Mouse (Mus musculus) forebrain, postnatal 0 days (tissue): Measurements from ENCODE around the gene Prickle2. TPM values are rescaled to one million over a fixed set of nuclear protein-coding genes. Genes with fewer than 3 reads are reported as not detected.

Experiments used
- ATAC-seq: fragments of 200-750 bp; cut with Nextera tagmentation; 2 replicates; pipeline ENCODE4 v1.8.0; 2017; ENCODE audit warnings: mild to moderate bottlenecking, moderate library complexity
- DNase-seq: peaks from one replicate; pipeline ENCODE4 v3.0.0-alpha.2; 2015
- H3K27ac ChIP-seq: fragments of 300-500 bp; sonication (generic); 2 replicates; pipeline ENCODE4 v1.5.1; 2014; ENCODE audit warnings: low read depth, mild to moderate bottlenecking, antibody characterized with exemption, low read length, moderate library complexity, mixed read lengths
- H3K27me3 ChIP-seq: fragments of 300-500 bp; sonication (generic); 2 replicates; pipeline ENCODE4 v1.6.1; 2014; ENCODE audit warnings: mild to moderate bottlenecking, low read length, mixed read lengths; ENCODE audit not compliant: insufficient read depth
- H3K36me3 ChIP-seq: fragments of 300-500 bp; sonication (generic); 2 replicates; pipeline ENCODE4 v1.6.1; 2014; ENCODE audit warnings: mild to moderate bottlenecking, moderate library complexity; ENCODE audit not compliant: insufficient read depth
- H3K4me1 ChIP-seq: fragments of 300-500 bp; sonication (generic); 2 replicates; pipeline ENCODE4 v1.6.1; 2014; ENCODE audit warnings: antibody characterized with exemption; ENCODE audit not compliant: insufficient read depth
- H3K4me2 ChIP-seq: fragments of 300-500 bp; sonication (generic); 2 replicates; pipeline ENCODE4 v1.6.1; 2014; ENCODE audit warnings: low read depth, mild to moderate bottlenecking, moderate library complexity
- H3K4me3 ChIP-seq: fragments of 300-500 bp; sonication (generic); 2 replicates; pipeline ENCODE4 v1.5.1; 2014; ENCODE audit warnings: low read depth, low read length, mixed read lengths
- H3K9ac ChIP-seq: fragments of 300-500 bp; sonication (generic); 2 replicates; pipeline ENCODE4 v1.6.1; 2014; ENCODE audit warnings: mild to moderate bottlenecking
- H3K9me3 ChIP-seq: fragments of 300-500 bp; sonication (generic); 2 replicates; pipeline ENCODE4 v1.6.1; 2016; ENCODE audit warnings: low read length
- CTCF ChIP-seq: sonication (generic); IDR thresholded peaks from 2 replicates; pipeline ENCODE4 v1.5.1; 2016; ENCODE audit warnings: antibody characterized with exemption, control low read depth, low read depth
- WGBS: fragments of 180-500 bp; shearing (Covaris S2); extraction: QIAGEN DNeasy Blood & Tissue Kit; methylation state at CpG from one replicate; pipeline ENCODE4 v1.1.7; 2014; 5-methylcytosine and 5-hydroxymethylcytosine counted together
- polyA plus RNA-seq: library from polyadenylated mRNA; unstranded; fragments of >200 nt; fragmentation: Nextera tagmentation; extraction: Ambion mirVana; gene quantifications from 2 replicates; pipeline ENCODE4 v1.2.1, GENCODE M21; 2015
- total RNA-seq: library from RNA; depleted of rRNA; stranded (reverse); fragments of >200 nt; gene quantifications from 2 replicates; pipeline ENCODE4 v1.2.3, GENCODE M21; 2014

Gene Prickle2
- total and polyA plus RNA-seq, 2 experiments from 2014 or later = 8.4 to 29.4 TPM

GRCm38 (mm10) chr6:92480941-92481689 lies 224.8 kb downstream of the Prickle2 start:
- 0% methylated on average over 21 of the region's 21 CpGs for WGBS

GRCm38 (mm10) chr6:92478612-92479011 lies 227.3 kb downstream of the Prickle2 start:
- Histone ChIP-seq H3K9ac (peak overlapping the region; percentile 25; the same call in 1 of the 2 replicates), H3K4me3 (peak overlapping the region; percentile 38), H3K36me3 (no peaks in the 10 kb centered on the region), H3K4me1 (peaks cover 21% of the 10 kb centered on the region; the same call in 1 of the 2 replicates), H3K27ac (no peak overlapping the region), H3K27me3 (no peaks in the 10 kb centered on the region), H3K4me2 (peak overlapping the region; percentile 49), H3K9me3 (no peaks in the 10 kb centered on the region)
- no peak for TF ChIP-seq CTCF
- ATAC-seq = no peak
- DNase-seq = no peak
- WGBS = 85% methylated on average over 1 of the region's 1 CpGs

More at GRCm38 (mm10) chr6:92480941-92481689, 224.8 kb downstream of the Prickle2 start:
- H3K9me3 ChIP-seq = no peaks in the 10 kb centered on the region
- peaks cover 21% of the 10 kb centered on the region; the same call in 1 of the 2 replicates for H3K4me1 ChIP-seq
- no peaks in the 10 kb centered on the region for H3K27me3 ChIP-seq
- H3K4me3 ChIP-seq = peak overlapping the region; percentile 38
- H3K36me3 ChIP-seq = no peaks in the 10 kb centered on the region
- peak; percentile 82 for DNase-seq
- peak overlapping the region; percentile 49 for H3K4me2 ChIP-seq
- ATAC-seq = peak; percentile 89
- TF ChIP-seq CTCF = no peak; the same call in 1 of the 2 replicates
- H3K27ac ChIP-seq = peak overlapping the region; percentile 82
- H3K9ac ChIP-seq = peak overlapping the region; percentile 29

- WGBS = 88% methylated on average over 2 of the region's 2 CpGs
- Histone ChIP-seq H3K9ac (no peak overlapping the region), H3K27ac (no peak overlapping the region), H3K36me3 (no peaks in the 10 kb centered on the region), H3K4me3 (no peak overlapping the region), H3K9me3 (no peaks in the 10 kb centered on the region), H3K4me2 (peak overlapping the region; percentile 16; the same call in 1 of the 2 replicates), H3K4me1 (peaks cover 21% of the 10 kb centered on the region; the same call in 1 of the 2 replicates), H3K27me3 (no peaks in the 10 kb centered on the region)
- ATAC-seq (no peak), DNase-seq (no peak)
- TF ChIP-seq CTCF = peak; percentile 51
Observed at GRCm38 (mm10) chr6:92477621-92478020, 228.3 kb downstream of the Prickle2 start.

GRCm38 (mm10) chr6:92469456-92469855 lies 236.5 kb downstream of the Prickle2 start:
- DNase-seq = no peak
- H3K4me1 ChIP-seq = peaks cover 12% of the 10 kb centered on the region
- H3K27me3 ChIP-seq = no peaks in the 10 kb centered on the region
- H3K27ac ChIP-seq = no peak overlapping the region
- H3K9me3 ChIP-seq = no peaks in the 10 kb centered on the region
- WGBS = 82% methylated on average over 4 of the region's 4 CpGs
- H3K9ac ChIP-seq = no peak overlapping the region
- no peak overlapping the region for H3K4me3 ChIP-seq
- no peak for TF ChIP-seq CTCF
- ATAC-seq = no peak
- no peaks in the 10 kb centered on the region for H3K36me3 ChIP-seq
- H3K4me2 ChIP-seq = no peak overlapping the region

GRCm38 (mm10) chr6:92468892-92469291 lies 237.1 kb downstream of the Prickle2 start:
- Histone ChIP-seq H3K4me1 (peaks cover 14% of the 10 kb centered on the region), H3K27ac (no peak overlapping the region), H3K9ac (no peak overlapping the region), H3K36me3 (no peaks in the 10 kb centered on the region), H3K4me3 (no peak overlapping the region), H3K4me2 (no peak overlapping the region), H3K9me3 (no peaks in the 10 kb centered on the region), H3K27me3 (no peaks in the 10 kb centered on the region)
- ATAC-seq (no peak), DNase-seq (no peak)
- WGBS = 81% methylated on average over 4 of the region's 4 CpGs
- TF ChIP-seq CTCF = no peak

GRCm38 (mm10) chr6:92468383-92468791 lies 237.6 kb downstream of the Prickle2 start:
- H3K27me3 ChIP-seq = no peaks in the 10 kb centered on the region
- H3K36me3 ChIP-seq = no peaks in the 10 kb centered on the region
- DNase-seq (no peak), ATAC-seq (no peak)
- H3K4me3 ChIP-seq = no peak overlapping the region
- no peak for TF ChIP-seq CTCF
- no peaks in the 10 kb centered on the region for H3K9me3 ChIP-seq
- H3K9ac ChIP-seq = no peak overlapping the region
- peak overlapping the region; percentile 9; the same call in 1 of the 2 replicates for H3K27ac ChIP-seq
- 54% methylated on average over 3 of the region's 3 CpGs for WGBS
- H3K4me2 ChIP-seq = no peak overlapping the region
- peaks cover 14% of the 10 kb centered on the region for H3K4me1 ChIP-seq

- peak overlapping the region; percentile 30; the same call in 1 of the 2 replicates for H3K27ac ChIP-seq
- no peaks in the 10 kb centered on the region for H3K27me3 ChIP-seq
- no peaks in the 10 kb centered on the region for H3K9me3 ChIP-seq
- no peak overlapping the region for H3K9ac ChIP-seq
- DNase-seq = peak; percentile 76
- WGBS = 14% methylated on average over 2 of the region's 2 CpGs
- H3K4me3 ChIP-seq = no peak overlapping the region
- no peaks in the 10 kb centered on the region for H3K36me3 ChIP-seq
- no peak overlapping the region for H3K4me2 ChIP-seq
- H3K4me1 ChIP-seq = peaks cover 14% of the 10 kb centered on the region
- TF ChIP-seq CTCF = no peak
- ATAC-seq = peak; percentile 91
Observed at GRCm38 (mm10) chr6:92467343-92467742, 238.6 kb downstream of the Prickle2 start.
